Mouse (Mus musculus): ENCODE measurements around the gene Arfgef2.
A peak's percentile ranks its signal among the peaks of the same experiment; 100 is the strongest.

Arfgef2 gene

GRCm38 (mm10) chr2:166905711-166906522 lies 100.5 kb downstream of the Arfgef2 start, which contains the start of gene Cse1l:
TSS of gene Cse1l (plus strand) at chr2:166906040.
- DNase-seq (ENCODE audit: low spot score in 2 of 2) = peak; percentile 95 to 96

DNA sequence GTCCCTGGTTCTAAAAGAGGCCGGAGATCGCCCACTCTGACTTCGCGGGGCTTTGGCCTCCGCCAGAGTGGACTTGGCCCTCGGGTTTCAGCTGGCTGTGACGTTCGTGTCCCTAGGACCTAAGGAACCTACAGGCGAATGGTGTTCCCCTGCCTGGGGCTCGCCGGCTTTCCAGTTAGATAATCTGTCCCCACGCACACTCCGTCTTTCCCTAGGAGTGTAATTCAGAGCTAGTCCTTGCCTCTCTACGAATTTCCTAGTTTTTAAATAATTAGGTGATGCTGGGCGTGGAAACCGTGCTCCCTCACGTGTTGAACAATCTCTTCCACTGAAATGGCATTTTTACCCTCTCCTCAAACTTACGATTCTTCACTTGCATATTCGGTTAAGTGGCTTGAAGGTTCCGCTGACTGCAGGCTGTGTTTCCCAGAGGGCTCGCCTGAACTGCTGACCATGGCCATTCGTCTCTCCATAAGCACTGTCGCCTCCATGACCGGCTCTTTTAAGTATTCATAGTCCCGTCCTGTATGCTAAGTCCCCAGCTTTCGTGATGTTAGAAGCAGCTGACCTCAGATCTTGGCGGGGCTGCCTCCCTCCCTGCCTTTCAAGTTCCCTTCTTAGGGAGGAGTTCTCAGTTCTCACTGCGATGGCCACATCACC lies 101.3 kb downstream of the Arfgef2 start:
- DNase-seq (ENCODE audit: low spot score in 2 of 2) = no peak

- no peak for DNase-seq (ENCODE audit: low spot score in 2 of 2)
Measured at GRCm38 (mm10) chr2:166909729-166910128, 104.3 kb downstream of the Arfgef2 start.

DNA sequence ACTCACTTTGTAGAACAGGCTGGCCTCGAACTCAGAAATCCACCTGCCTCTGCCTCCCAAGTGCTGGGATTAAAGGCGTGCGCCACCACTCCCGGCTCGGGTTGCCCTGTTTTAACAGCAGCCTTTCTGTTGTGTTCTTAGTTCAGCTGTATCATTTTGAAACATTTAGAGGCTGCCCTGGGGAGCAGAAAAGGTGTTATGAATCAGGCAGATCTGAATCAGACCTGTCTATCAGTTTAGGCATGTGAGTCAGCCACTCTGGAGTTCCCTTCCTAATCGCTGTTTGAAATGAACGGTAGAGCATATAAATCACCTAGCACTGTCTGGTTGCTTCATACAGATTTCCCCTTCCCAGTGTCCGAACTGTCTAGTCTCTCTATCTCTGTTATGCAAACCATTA lies 105.1 kb downstream of the Arfgef2 start:
- DNase-seq (ENCODE audit: low spot score in 2 of 2) = no peak

GRCm38 (mm10) chr2:166923971-166924370 lies 118.6 kb downstream of the Arfgef2 start:
- DNase-seq (ENCODE audit: low spot score in 2 of 2) = no peak

- no peak for DNase-seq (ENCODE audit: low spot score in 2 of 2)
Measured at GRCm38 (mm10) chr2:166933943-166934342, 128.6 kb downstream of the Arfgef2 start.

DNA sequence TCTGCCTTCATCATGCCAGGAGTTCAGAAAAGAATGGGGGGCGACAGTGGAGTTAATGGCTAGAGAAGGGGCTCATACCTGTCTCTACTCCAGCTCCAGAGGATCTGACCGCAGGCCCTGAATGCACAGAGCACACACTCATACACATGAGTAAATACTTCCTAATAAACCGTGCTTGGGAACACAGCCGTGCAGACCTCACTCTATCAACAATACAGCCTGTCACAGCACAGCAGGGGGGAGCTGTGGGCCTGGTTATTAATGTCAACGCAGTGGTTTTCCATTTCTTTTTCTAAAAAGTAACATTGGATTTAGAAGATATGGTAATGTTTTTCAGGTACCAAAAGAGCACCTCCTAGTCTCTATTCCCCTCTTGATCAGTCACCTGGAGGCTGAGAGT lies 129.0 kb downstream of the Arfgef2 start:
- DNase-seq (ENCODE audit: low spot score in 2 of 2) = no peak

DNA sequence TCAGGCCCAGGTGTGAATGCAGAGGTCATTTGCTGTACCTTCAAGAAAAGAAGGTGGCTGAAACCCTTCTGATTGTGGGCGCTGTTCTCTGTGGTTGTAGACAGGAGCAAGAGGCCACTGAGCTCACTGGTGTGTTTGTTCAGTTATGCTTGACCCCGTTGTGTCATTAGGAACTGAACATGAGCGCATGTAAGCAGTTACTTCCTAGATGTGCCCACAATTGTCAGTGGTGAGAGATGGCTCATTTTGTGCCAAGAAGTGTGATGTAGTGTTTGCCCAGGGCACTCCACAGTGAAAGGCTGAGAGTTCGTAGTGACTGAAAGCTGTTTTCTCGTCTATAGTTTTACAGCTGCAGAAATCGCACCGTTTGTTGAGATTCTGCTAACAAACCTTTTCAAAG lies 130.2 kb downstream of the Arfgef2 start:
- no peak for DNase-seq (ENCODE audit: low spot score in 2 of 2)

- no peak for DNase-seq (ENCODE audit: low spot score in 2 of 2)
Measured at GRCm38 (mm10) chr2:166936166-166936565, 130.8 kb downstream of the Arfgef2 start.

- DNase-seq (ENCODE audit: low spot score in 2 of 2) = no peak
Measured at GRCm38 (mm10) chr2:166943146-166943545, 137.8 kb downstream of the Arfgef2 start.

GRCm38 (mm10) chr2:166944346-166944745 lies 139.0 kb downstream of the Arfgef2 start:
- no peak for DNase-seq (ENCODE audit: low spot score in 2 of 2)

GRCm38 (mm10) chr2:166945456-166945855 lies 140.1 kb downstream of the Arfgef2 start:
- DNase-seq (ENCODE audit: low spot score in 2 of 2) = no peak
